Mouse (Mus musculus) adrenal gland, adult 10 weeks (tissue): ENCODE data around the gene Pgc. TPM values are rescaled to one million over a fixed set of nuclear protein-coding genes. Genes with fewer than 3 reads are reported as not detected.

Experiments used
- polyA plus RNA-seq: library from polyadenylated mRNA; stranded (reverse); fragments of 350-450 nt; fragmentation: Illumina TruSeq; extraction: RNeasy Lipid Tissue Mini Kit (QIAGEN cat#74804); gene quantifications from one replicate; pipeline ENCODE4 v1.2.3, GENCODE M21; 2014; ENCODE audit warnings: low read depth, low replicate concordance

Gene Pgc
- polyA plus RNA-seq: not detected

GRCm38 (mm10) chr17:47726566-47726965 is at the start of gene Pgc:
TSS of gene Pgc (plus strand) at chr17:47726842.

GRCm38 (mm10) chr17:47688344-47688607 is 38.4 kb upstream of the Pgc start, which contains the start of gene Tomm6:
TSS of gene Tomm6 (minus strand) at chr17:47688386.

GRCm38 (mm10) chr17:47688608-47689575 is 37.8 kb upstream of the Pgc start, which contains the start of gene Frs3:
TSS of gene Frs3 (plus strand) at chr17:47689030.

GRCm38 (mm10) chr17:47694442-47694502 is 32.4 kb upstream of the Pgc start, which contains the start of gene Gm21981:
TSS of gene Gm21981 (minus strand) at chr17:47694455.

GRCm38 (mm10) chr17:47694503-47695336 is 31.9 kb upstream of the Pgc start, which contains the start of gene Prickle4:
TSS of gene Prickle4 (minus strand) at chr17:47694736.

GRCm38 (mm10) chr17:47736856-47737255 is 10.2 kb downstream of the Pgc start, which contains the start of gene Tfeb:
TSS of gene Tfeb (plus strand) at chr17:47737030.

Other genes starting within 250 kb of the Pgc start
- 6.2 TPM for gene Taf8, start 224.6 kb upstream of the Pgc start, polyA plus RNA-seq
- gene Ccnd3, start 221.8 kb upstream of the Pgc start, polyA plus RNA-seq: 27.5 TPM
- 2.0 TPM for gene Bysl, start 115.3 kb upstream of the Pgc start, polyA plus RNA-seq
- gene Med20, start 115.3 kb upstream of the Pgc start, polyA plus RNA-seq: 16.0 TPM
- 0.52 TPM for gene Gm20517, start 115.3 kb upstream of the Pgc start, polyA plus RNA-seq
- 2.7 TPM for gene Usp49, start 96.2 kb upstream of the Pgc start, polyA plus RNA-seq
- gene Tomm6, start 38.5 kb upstream of the Pgc start, polyA plus RNA-seq: 27.5 TPM
- 0.47 TPM for gene Frs3, start 37.8 kb upstream of the Pgc start, polyA plus RNA-seq
- not detected for gene Gm21981, start 32.4 kb upstream of the Pgc start, polyA plus RNA-seq
- gene Prickle4, start 32.1 kb upstream of the Pgc start, polyA plus RNA-seq: not detected
- gene Tfeb, start 10.2 kb downstream of the Pgc start, polyA plus RNA-seq: not detected
- not detected for gene Mdfi, start 107.8 kb downstream of the Pgc start, polyA plus RNA-seq
- gene Foxp4, start 197.8 kb downstream of the Pgc start, polyA plus RNA-seq: 0.29 TPM